Mouse (Mus musculus): ENCODE results near the gene Smad1. TPM values are rescaled to one million over a fixed set of nuclear protein-coding genes. Genes with fewer than 3 reads are reported as not detected.

Smad1 gene
- polyA plus RNA-seq, 2 experiments = 41.6 to 73.7 TPM

DNA sequence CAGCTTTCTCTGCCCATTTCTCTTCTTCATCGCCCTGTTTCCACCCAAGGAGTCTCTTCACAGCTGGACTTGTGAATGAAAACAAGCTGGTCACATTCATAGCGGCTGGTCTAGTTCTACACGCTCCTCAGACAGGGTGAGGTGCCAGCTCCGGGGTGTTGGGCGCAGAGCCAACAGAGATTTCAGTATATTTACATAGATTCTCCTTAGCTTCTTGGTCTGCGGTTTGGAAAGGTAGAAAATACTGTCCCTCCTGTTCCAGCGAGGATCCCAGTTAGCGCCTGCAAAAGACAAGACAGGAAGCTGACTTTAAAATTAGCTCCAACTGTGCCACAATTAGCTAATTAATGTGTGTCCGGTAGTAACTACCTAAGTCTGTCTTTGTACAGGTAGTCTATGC, 27.2 kb downstream of the Smad1 start:
- 68% methylated on average over 9 of the region's 9 CpGs for WGBS
- ATAC-seq (ENCODE audit: low FRiP score, low read depth) (no peak), DNase-seq (ENCODE audit: low spot score) (no peak)
- Histone ChIP-seq H3K36me3 (ENCODE audit: control insufficient read depth, insufficient read depth, low read length) (peaks cover 43% of the 10 kb centered on the region), H3K27me3 (ENCODE audit: control insufficient read depth, insufficient read depth, low read length) (no peaks in the 10 kb centered on the region), H3K4me1 (ENCODE audit: control insufficient read depth, insufficient read depth, low read length) (peaks cover 34% of the 10 kb centered on the region), H3K9me3 (ENCODE audit: control insufficient read depth, low read length) (no peaks in the 10 kb centered on the region), H3K9ac (ENCODE audit: low read depth, low read length, severe bottlenecking) (no peak overlapping the region), H3K27ac (replicated peaks; ENCODE audit: low read depth, low read length) (no peak overlapping the region), H3K4me2 (replicated peaks; ENCODE audit: low read depth, low read length, severe bottlenecking) (no peak overlapping the region), H3K4me3 (replicated peaks; ENCODE audit: low read length) (no peak overlapping the region)
- TF ChIP-seq POLR2A (IDR thresholded peaks at IDR 0.05; ENCODE audit: borderline replicate concordance, extremely low read depth, insufficient read depth, insufficient read length) = no peak

DNA sequence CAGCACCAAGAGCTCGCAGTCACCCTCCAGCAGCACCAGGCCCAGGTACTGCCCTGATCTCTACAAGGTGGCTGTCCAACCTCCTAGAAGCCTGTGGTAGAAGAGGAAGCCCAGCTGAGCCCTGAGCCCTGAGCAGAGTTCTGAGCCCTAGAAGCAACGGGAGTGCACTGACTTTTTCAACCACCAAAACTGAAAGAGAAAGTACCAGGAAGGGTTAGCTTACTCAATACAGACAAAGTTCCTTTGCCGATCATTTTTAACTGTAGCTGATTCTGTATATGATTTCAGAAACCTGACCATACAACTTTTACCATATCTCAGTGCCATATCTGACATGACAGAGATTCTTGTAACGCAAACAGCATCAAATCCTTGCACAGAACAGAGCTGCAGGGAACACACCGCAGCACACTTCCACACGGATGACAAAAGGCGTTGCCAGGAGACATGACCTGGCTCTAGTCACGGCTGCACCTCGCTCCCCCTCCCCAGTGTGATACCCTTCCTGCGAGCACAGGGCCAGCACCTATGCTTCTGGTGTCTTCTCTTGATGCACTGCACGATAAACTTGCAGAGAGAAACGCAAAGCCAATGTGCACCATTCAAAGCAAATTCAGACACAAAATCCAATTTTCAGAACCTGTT, 28.6 kb downstream of the Smad1 start:
- H3K4me1 ChIP-seq (ENCODE audit: control insufficient read depth, insufficient read depth, low read length) = peaks cover 34% of the 10 kb centered on the region
- peaks cover 41% of the 10 kb centered on the region for H3K36me3 ChIP-seq (ENCODE audit: control insufficient read depth, insufficient read depth, low read length)

DNA sequence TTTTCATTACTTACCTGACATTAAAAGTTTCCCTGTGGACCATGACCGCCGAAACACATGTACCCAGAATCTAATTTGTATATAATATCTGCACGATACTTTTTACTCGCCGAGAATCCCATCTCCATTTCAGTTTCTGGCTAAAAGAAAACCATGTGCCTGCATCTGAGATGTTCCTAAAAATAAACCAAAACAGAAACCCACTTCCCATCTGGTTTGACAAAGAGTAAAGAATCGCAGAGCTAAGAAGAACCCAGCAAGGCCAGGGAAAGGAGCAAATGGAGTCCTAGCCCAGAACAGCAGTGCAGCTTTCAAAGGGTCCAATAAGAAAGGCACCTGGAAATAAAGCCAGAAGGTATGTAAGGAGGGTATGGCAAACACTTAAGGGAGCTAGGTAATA, 30.2 kb downstream of the Smad1 start:
- DNase-seq (ENCODE audit: low spot score) = no peak
- H3K27ac ChIP-seq (replicated peaks; ENCODE audit: low read depth, low read length) = no peak overlapping the region
- no peak for ATAC-seq (ENCODE audit: low FRiP score, low read depth)
- no peak for TF ChIP-seq POLR2A (IDR thresholded peaks at IDR 0.05; ENCODE audit: borderline replicate concordance, extremely low read depth, insufficient read depth, insufficient read length)
- peaks cover 46% of the 10 kb centered on the region for H3K36me3 ChIP-seq (ENCODE audit: control insufficient read depth, insufficient read depth, low read length)
- peaks cover 20% of the 10 kb centered on the region for H3K4me1 ChIP-seq (ENCODE audit: control insufficient read depth, insufficient read depth, low read length)
- no peak overlapping the region for H3K4me3 ChIP-seq (replicated peaks; ENCODE audit: low read length)
- no peaks in the 10 kb centered on the region for H3K27me3 ChIP-seq (ENCODE audit: control insufficient read depth, insufficient read depth, low read length)
- H3K9ac ChIP-seq (ENCODE audit: low read depth, low read length, severe bottlenecking) = no peak overlapping the region
- no peaks in the 10 kb centered on the region for H3K9me3 ChIP-seq (ENCODE audit: control insufficient read depth, low read length)
- WGBS = 63% methylated on average over 6 of the region's 6 CpGs
- H3K4me2 ChIP-seq (replicated peaks; ENCODE audit: low read depth, low read length, severe bottlenecking) = no peak overlapping the region

More for the DNA sequence above, 28.6 kb downstream of the Smad1 start:
- 93% methylated on average over 12 of the region's 12 CpGs for WGBS
- no peak overlapping the region for H3K9ac ChIP-seq (ENCODE audit: low read depth, low read length, severe bottlenecking)
- TF ChIP-seq POLR2A (IDR thresholded peaks at IDR 0.05; ENCODE audit: borderline replicate concordance, extremely low read depth, insufficient read depth, insufficient read length) = no peak
- H3K27me3 ChIP-seq (ENCODE audit: control insufficient read depth, insufficient read depth, low read length) = no peaks in the 10 kb centered on the region
- H3K9me3 ChIP-seq (ENCODE audit: control insufficient read depth, low read length) = no peaks in the 10 kb centered on the region
- ATAC-seq (ENCODE audit: low FRiP score, low read depth) (no peak), DNase-seq (ENCODE audit: low spot score) (no peak)
- no peak overlapping the region for H3K4me2 ChIP-seq (replicated peaks; ENCODE audit: low read depth, low read length, severe bottlenecking)
- H3K4me3 ChIP-seq (replicated peaks; ENCODE audit: low read length) = no peak overlapping the region
- no peak overlapping the region for H3K27ac ChIP-seq (replicated peaks; ENCODE audit: low read depth, low read length)

DNA sequence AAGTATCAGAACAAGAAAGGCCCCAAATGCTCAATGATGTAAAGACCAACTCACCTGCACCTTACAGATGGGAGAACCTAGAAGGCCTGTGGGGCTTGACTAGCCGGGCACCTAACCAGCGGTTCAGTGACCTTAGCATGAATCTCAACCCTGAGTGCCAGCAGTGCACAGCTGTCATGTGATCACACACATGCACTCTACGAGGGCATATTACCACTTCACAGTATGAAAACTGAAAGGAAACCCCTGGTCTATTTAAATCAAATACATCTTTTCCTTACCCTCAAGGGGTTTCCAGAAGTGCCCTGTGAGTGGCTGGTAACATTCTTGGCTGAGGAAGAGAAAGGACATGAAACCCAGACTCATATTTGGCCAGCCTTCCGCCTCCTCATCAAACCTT, 31.4 kb downstream of the Smad1 start:
- H3K36me3 ChIP-seq (ENCODE audit: control insufficient read depth, insufficient read depth, low read length) = peaks cover 52% of the 10 kb centered on the region
- H3K27ac ChIP-seq (replicated peaks; ENCODE audit: low read depth, low read length) = no peak overlapping the region
- 79% methylated on average over 4 of the region's 4 CpGs for WGBS
- no peaks in the 10 kb centered on the region for H3K9me3 ChIP-seq (ENCODE audit: control insufficient read depth, low read length)
- ATAC-seq (ENCODE audit: low FRiP score, low read depth) = no peak
- H3K4me1 ChIP-seq (ENCODE audit: control insufficient read depth, insufficient read depth, low read length) = peaks cover 22% of the 10 kb centered on the region
- no peak for DNase-seq (ENCODE audit: low spot score)
- no peak for TF ChIP-seq POLR2A (IDR thresholded peaks at IDR 0.05; ENCODE audit: borderline replicate concordance, extremely low read depth, insufficient read depth, insufficient read length)
- no peak overlapping the region for H3K9ac ChIP-seq (ENCODE audit: low read depth, low read length, severe bottlenecking)
- H3K4me3 ChIP-seq (replicated peaks; ENCODE audit: low read length) = no peak overlapping the region
- H3K4me2 ChIP-seq (replicated peaks; ENCODE audit: low read depth, low read length, severe bottlenecking) = no peak overlapping the region
- no peaks in the 10 kb centered on the region for H3K27me3 ChIP-seq (ENCODE audit: control insufficient read depth, insufficient read depth, low read length)

DNA sequence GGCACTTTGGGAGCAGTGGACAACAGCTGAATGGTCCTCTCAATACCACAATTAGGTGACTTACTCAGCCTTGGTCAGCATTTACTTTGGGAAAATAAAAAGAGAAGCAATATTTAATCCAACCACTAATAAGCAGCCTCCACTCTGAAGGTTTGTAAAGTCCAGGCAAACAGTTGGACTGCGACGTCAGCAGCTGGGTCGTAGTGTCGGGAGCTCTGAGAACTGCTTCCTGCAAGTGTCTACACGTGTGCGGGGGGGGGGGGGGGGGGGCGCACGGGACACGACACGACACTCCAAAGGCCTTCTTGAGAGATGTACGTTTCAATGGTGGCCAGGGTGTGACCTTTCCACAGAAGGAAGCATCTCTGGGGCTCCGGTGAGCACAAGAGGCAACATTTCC, 32.0 kb downstream of the Smad1 start:
- ATAC-seq (ENCODE audit: low FRiP score, low read depth) (no peak), DNase-seq (ENCODE audit: low spot score) (no peak)
- Histone ChIP-seq H3K4me1 (ENCODE audit: control insufficient read depth, insufficient read depth, low read length) (peaks cover 24% of the 10 kb centered on the region), H3K9me3 (ENCODE audit: control insufficient read depth, low read length) (no peaks in the 10 kb centered on the region), H3K27ac (replicated peaks; ENCODE audit: low read depth, low read length) (no peak overlapping the region), H3K4me2 (replicated peaks; ENCODE audit: low read depth, low read length, severe bottlenecking) (no peak overlapping the region), H3K36me3 (ENCODE audit: control insufficient read depth, insufficient read depth, low read length) (peaks cover 52% of the 10 kb centered on the region), H3K4me3 (replicated peaks; ENCODE audit: low read length) (no peak overlapping the region), H3K9ac (ENCODE audit: low read depth, low read length, severe bottlenecking) (no peak overlapping the region), H3K27me3 (ENCODE audit: control insufficient read depth, insufficient read depth, low read length) (no peaks in the 10 kb centered on the region)
- WGBS = 62% methylated on average over 11 of the region's 12 CpGs
- TF ChIP-seq POLR2A (IDR thresholded peaks at IDR 0.05; ENCODE audit: borderline replicate concordance, extremely low read depth, insufficient read depth, insufficient read length) = no peak
